Mouse (Mus musculus) frontal cortex, postnatal 14 days (tissue): ENCODE measurements at regions not wholly inside any gene's neighbourhood (a gene's known extent, or its start where the extent isn't known, plus 50 kb on each side); places are given as distances from the start of the nearest gene placed in this dataset.
A peak's percentile ranks its signal among the peaks of the same experiment; 100 is the strongest.

Experiments used
- DNase-seq, 2 experiments: peaks; one replicate each; pipeline ENCODE4 v3.0.0; 2022; ENCODE audit warnings: low spot score in 2 of 2

DNA sequence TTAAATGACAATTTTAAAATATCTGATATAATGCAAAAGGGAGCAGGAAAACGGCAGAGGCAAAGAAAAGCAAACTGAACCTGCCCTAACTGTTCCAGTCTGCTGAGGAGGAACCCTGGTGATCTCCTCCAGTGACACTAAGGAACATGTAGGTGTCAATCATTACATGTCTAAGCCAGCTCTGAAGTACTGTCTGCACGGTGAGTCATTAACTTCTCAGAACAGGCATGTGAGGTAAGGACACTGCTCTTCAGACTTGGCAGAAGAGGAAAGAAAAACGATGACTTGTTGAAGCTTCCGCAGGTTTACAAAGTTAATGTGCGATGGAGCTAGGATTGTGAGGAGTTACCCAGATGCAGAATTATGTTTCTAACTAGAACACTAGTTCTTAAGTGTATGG, 199.1 kb downstream of the Nuf2 start:
- no peak for DNase-seq

DNA sequence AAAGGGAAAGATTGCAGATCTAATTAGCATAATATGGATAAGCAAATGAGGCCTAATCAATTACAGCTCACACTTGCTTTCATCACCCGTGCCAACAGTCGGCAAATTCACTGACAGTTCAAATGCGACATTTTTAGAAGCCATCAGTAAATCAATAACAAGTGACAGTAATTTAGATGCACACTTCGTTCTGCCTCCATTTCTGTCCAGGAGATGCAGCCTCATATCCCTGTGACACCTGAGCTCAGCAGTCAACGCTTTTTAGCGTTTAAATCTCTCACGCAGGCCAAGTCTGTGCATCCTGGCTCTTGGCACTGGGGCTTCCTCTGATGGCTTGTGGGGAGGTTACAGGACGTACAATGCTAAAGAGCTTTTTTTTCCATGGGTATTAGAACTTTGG, 218.0 kb downstream of the Nuf2 start:
- DNase-seq: no peak

DNA sequence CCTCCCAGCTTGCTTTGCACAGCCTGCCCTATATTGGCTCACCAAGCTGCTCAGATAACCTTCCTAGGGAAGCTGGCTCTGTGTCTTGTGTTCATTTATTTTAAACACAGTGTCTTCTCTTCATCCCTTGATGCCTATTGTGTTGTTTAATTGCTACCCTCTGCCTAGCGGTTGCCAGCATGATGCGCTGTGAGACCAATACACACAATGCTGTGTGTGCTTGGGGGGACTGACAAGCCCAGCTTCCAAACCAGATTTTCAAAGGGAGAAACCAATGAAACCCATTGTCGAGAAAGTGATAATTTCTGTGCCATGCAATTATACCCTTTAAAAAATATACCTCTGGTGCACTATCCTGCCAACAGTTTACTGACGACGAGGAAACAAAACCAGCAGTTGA, 247.8 kb downstream of the Nuf2 start:
- no peak for DNase-seq

DNA sequence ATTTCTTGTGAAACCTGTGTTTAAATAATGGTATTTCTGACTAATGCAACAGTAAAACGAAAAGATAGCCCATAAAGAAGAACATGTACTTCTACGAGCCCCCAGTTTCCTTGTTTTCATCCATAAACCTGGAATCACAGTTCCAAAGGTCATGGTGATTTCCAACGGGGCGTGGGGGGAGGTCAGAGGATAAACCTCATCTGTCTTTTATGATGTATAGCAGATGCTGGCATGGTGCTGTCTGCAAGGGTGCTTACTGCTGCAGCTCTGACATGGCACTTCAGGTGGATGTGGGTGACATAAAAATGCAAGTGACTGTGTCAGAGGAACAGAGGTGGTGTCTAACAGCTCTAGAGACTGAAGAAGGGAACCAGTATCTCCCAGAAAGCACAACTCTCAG, 260.5 kb downstream of the Nuf2 start:
- no peak for DNase-seq

DNA sequence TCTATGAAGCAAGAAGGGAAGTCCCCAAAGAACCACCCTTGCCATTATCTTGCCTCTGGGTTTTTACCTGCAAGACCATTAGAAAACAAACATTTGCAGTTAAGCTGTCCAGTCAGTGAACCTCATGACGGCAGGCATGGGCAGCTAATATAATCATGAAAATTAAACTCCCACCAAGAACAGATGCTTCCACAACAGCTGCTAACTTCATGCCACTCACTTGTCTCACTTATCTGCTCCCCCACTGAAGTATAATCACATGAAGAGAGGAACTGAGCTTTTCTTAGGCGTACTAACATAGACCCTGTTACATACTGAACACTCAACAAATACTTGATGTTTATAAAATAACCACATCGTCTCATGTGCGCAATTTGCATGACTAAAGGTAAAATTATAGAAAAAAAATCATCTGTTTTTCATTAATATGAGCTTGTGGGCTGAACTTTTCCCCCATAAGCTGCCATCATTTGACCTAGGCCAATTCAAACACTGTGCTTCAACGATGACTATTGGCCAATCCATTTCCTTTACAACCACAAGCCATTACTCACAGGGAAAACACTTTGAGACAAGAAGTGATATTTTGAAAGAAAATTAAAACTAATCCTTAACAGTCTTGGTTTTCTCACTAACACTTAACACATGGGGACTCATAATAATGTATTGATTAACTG, 267.1 kb downstream of the Nuf2 start:
- no peak for DNase-seq

DNA sequence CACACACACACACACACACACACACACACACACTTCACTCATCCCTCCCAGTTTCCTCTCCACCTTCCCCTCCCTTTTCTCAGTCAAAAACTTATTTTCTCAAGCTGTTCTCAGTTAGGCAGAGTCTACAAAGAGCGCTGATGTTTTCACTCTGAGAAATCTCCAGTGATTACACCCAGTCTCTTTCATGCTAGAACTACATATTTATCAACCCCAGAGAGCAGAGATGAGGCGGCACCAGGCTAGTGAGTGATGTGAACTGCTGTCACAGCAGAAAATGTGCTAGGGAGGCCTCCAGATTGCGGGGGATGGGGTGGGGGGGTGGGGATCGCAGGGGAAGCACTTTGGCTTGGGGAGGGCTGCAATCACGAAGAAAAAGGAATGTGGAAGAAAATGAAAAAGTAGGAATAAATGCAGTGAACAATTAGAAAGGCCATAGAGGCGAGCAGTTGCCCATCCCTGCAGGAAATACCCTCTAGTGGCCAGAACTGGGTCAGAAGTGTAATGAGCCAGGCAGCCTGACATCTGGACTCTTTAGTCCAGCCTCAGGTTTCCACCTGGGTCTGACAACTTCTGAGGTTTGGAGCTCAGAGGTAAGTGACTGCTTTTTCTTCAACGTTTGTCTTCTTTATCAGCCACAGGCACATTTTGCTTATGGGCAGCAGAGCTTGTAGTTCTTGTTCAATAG, 276.9 kb downstream of the Nuf2 start:
- no peak for DNase-seq

DNA sequence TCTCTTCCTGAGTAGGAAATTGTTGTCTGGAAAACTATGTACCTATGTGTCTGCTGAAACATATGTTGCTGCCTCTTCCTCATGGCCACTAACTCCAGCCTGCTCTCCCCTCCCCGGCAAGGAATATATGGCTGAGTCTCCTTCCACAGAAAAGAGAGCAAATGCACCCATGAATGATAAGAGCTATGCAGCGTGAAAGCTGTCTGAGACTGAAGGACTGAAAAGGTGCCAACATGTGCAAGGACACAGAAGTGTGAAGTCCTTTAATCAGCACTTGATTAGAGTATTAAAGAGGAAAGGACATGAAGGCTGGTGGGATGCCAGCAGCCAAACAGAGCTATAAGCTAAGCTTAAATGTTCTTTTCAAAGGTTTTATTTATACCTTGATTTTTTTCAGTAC, 279.1 kb downstream of the Nuf2 start:
- DNase-seq: no peak

DNA sequence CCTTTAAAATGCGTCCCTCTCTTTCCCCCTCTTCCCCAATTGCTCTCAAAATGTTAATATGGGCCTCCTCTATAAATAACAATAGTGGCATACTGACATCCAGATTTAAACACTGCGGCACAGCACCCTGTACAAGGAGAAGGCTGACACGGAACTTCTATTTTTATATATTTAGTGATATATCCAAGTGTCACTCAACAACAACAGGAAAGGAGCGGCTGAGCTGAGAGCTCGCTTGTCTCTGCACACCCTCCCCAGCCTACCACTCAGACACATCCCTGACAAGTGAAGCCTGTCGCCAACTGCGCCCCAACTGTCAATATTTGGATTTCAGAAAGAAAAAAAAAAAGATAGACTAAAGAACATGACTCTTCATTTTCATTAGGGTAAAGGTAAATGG, 282.2 kb downstream of the Nuf2 start:
- DNase-seq: no peak

DNA sequence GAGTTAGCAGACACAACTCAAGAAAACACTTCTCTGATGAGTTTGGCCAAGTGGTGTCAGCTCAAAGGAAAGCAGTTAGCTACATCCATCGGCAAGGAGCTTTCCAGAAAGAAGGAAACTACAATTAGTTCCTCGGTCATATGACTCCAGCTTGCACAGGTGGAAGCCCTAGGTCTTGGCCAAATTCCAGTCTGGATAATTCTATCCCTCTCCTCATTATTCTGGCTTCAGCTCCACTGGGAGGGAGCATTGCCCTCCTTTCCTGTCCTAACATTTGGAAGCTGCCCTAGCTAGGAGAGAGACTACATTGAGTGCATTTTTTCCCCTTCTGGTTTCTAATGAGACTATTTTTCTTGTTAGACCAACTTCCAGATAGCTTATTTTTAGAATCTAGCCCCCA, 290.9 kb downstream of the Nuf2 start:
- no peak for DNase-seq

DNA sequence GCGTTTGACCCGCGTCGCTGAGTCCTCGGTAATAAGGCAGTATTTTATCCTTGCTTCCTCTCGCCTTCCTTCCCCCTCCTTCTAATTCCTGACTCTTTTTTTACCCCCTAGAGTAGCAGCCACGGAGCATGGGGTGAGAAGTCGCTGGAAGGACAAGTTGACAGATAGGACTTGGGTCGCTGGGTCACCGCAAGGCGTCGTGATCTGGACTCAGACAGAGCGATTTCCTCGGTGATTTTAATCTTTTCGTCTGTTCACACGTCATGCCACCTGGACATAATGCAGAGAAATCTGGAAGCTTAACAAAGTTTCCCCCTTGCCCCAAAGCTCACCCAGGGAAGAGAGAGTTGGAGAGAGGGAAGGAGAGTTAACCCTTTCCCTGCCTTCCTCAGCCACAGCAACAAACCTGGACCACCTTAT, 292.6 kb downstream of the Nuf2 start:
- DNase-seq: no peak

DNA sequence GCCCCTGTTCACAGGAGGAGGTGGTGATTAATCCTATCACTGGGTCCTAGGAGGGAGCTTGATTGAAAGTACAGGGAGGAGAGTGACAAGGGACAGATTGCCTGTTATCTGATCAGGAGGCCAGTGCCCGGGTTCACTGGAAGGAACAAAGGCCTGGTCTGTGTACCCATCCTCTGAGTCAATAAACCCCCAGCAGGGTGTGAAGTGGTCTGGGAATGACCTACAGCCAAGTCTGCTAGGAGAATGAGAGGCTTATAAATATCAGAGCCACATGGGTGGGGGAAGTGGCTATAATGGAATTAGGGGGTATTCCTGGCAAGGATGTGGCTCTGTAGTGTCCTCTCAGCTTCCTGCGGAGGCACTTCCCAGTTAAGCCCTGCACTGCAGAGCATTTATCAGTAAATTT, 296.0 kb downstream of the Nuf2 start:
- no peak for DNase-seq

DNA sequence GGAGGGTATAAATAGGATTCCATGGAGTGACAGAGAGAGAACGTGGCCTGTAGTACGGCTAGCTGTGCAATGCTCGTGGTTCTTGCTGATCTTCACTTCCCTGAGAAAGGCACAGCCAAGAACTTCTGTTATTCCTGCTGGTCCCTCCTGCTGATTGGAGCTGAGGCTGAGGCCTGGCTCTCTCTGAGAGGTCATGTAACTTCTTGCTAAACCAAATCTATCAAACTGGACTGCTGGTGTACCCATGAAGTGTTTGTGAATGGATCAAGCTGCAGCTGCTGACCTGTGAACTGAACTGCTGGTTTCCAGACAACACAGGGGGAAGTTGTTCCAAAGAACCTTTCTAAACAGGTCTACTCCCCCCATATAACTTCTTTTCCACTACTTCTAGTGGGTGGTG, 297.9 kb downstream of the Nuf2 start:
- DNase-seq: no peak

DNA sequence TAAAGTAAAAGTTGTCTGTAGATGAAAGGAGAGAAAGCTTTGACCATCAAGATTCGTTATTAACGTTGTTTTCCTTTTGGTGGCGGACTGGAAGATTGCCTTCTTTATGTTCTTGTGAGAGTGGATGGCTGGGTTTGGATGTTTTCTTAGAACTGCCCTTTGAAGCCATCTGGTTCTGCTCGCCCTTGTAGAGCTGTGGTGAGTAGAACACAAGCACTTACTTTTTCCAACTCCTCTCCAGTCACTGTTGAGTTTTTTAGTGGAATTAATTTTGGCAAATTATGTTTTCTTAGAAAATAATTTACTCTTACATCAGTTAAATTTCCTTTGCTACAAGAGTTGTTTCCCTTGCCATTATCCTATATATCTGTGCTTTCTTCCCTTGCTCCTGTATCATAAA, 301.2 kb downstream of the Nuf2 start:
- no peak for DNase-seq

DNA sequence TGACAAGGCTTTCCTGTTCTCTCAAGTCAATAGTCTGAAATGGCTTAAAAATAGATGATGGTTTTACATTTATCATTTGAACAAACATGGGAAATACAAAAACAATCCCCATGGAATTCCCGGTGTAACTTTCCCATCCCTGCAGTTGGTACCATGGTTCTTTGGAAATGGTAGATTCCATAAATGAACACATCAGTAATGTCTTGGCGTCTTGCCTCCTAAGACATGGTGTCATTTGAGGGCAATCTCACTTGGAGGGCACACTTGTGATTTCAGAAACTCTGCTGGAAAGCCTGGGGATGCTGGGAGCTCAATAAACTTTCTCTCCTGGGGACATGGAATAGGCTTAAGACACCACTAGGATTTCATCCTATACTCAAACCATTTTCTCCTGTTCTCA, 306.8 kb downstream of the Nuf2 start:
- no peak for DNase-seq

DNA sequence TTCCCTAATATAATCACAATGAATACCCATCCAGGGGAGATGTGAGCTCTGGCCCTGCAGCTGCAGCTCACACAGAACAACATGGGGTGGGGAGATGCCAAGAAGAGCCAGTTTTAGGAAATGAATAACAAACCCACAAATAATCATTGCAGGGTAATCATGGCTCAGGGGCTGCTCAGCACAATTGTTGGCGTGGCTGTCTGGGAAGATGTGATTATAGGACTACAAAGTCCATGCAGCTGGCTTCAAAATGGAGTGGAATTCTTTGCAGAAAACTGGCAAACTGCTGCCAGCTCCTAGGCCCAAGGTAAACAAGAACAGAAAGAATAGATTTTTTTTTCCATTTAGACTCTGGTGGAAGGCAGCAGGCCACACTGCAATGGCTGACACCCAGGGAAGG, 343.6 kb downstream of the Nuf2 start:
- peak; percentile 5 to 6 for DNase-seq

DNA sequence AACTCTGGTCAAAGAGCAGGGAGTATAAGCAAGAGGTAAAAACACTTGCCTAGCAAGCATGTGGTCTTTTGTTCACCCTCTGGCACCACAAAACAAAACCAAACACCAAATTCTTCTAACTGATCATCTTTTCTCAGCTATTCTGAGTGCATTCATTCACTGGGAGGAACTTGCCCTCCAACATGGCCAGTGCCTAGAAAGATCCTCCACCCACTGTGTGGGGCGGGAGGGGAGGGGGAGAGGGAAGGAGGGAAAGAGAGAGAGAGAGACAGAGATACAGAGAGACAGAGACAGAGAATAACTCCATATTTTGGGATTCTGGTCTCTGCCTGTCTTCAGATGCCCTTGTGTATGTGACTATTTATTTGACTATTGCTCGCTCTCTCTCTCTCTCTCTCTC, 360.9 kb downstream of the Nuf2 start:
- DNase-seq: no peak

DNA sequence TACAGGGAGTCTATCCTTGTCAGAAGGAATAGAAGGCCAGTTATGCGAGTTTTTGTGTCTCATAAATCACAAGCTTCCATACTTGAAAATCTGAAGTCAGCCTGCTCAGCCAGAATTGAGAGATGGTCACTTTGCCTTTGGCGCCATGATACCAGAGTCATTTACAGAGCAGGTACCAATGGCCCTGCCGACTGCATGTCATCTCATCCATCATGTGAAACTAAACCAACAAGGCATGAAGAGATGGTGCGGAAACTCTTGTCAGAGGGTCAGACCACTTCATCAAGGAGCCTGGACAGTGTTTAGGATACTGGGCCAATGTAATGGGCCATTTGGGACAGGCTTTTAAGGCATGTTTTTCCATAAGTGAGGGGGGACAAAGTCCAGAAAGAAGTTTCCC, 363.2 kb downstream of the Nuf2 start:
- no peak for DNase-seq

DNA sequence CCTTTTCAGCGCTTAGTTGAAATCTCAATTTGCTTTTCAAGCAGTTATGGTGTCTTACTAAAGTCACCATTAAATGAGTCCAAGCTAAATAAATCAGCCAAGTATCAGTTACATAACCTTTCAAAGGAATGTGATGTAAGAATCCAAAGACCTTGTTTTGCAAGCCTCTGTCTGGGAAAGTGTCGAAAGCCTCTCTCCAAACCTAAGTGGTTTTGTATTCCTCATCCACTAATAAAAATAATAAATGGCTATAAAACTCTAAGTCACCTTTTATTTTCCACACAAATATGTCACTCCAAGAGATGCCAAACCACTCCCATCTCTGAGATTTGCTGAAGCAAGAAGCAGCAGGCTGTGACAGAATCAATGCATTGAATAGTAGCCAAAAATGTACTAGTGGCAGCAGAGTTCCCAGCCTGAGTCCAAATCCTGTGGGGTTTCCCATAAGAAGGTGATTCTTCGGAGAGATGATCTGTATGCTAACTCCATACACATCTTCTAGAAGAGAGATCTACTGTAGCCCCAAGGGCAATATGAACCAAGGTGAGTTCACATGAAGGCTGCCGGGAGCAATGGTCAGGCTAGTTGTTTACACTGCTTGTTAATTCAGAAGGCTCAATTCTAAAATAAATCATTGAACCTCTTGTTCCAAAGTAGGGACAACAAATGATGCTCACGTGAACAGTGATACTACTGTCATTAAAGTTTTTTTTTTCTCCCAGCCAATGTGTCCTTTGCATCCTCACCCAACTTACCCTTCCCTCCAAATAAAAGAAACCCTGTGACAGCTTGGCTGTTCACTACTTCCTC, 365.0 kb downstream of the Nuf2 start:
- no peak for DNase-seq

DNA sequence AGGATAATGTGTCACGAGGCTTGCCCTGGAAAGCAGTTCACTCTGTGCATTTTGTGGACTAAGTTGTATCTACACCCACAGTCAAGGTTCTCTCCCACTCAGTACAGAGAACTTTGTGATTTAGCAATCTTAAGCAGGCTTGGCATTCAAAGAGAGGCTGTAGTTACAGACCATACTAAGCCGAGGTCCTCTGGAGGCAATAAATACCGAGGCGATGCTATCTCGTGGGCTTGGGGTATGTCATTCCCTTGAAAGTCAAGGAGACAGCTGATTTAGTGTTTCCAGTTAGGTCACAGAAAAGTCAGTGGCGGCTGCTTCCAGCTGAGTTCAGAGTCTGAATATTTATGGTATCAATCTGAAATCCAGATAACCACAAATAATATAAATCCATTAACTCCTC, 370.4 kb downstream of the Nuf2 start:
- no peak for DNase-seq

DNA sequence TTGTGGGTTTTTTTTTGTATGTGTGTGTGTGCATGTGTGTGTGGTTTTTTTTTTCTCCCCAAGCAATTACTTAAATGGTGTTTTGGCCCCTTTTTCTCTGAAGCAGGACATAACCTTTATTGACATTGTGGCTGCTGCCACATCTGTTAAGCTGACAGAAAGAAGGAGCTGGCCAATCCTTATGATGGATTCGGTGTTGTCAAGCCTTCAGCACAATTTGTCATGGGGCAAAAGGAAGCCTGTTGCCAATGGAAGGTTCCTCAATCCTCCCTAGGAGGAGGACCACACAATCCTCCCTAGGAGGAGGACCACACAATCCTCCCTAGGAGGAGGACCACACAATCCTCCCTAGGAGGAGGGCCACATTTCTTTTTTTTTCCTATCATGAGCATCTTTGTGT, 371.0 kb downstream of the Nuf2 start:
- DNase-seq: no peak

DNA sequence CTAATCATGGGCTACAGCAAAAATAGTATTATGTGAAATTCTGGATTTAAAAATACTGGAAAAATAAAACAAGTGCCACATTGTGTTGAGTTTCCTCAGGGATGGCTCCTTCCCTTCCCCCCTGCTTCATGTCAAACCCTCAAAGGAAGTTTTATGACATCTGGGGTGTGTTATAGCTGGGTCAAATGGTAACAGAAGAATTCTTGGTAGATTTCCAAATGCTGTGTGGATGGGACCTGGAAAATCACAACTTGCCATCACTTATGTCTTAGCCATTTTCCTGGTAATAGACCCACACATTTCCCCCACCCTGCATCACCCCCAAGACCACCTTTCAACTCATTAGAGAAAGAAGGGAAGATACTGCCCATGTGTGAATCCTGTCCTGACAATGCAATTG, 371.5 kb downstream of the Nuf2 start:
- DNase-seq: no peak

DNA sequence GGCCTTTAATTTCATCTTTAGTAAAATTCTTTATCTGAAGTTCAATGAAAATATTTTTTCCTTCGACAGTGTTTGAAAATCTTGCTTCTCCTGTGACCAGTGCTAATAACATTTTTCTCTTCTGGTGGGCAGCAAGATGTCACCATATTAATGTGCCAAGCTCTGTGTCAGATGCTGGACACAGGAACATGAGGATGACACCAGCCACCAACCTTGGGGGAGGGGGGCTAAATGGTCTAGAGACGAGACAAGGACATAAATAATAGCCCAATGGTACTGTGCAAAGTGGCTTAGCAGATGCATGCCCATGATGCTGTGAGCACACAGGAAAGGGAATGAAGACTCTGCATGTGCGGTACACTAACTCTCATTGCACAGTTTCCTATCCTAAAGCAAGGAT, 373.8 kb downstream of the Nuf2 start:
- DNase-seq: no peak

DNA sequence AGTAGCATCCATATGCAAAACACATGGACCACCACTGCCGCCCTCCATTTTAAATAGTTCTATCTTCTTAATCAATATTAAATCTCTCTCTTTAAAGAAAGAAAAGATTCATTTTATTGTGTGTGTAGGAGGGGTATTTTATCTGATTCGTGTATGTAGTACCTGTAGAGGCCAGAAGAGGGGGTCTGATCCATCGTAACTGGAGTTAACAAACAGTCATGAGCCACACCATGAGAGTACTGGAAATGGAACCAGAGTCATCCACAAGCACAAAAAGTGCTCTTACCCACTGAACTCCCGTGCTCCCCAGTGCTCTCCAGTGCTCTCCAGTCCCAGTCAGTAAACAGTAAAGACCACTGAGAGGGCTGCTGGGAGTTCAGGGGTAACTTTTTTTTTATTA, 374.4 kb downstream of the Nuf2 start:
- DNase-seq: no peak
